Mouse (Mus musculus) spleen, postnatal 4 days (tissue): ENCODE data around the gene Cox6b1.

ENCODE experiments used
- DNase-seq, 2 experiments: peaks; one replicate each; pipeline ENCODE4 v3.0.0; 2022; ENCODE audit warnings: low spot score in 2 of 2

The Cox6b1 gene

GRCm38 (mm10) chr7:30625530-30626384 lies at the start of gene Cox6b1:
Gene Cox6b1 (minus strand): TSS chr7:30626151.
- DNase-seq, result peak; percentile 85 to 93

GRCm38 (mm10) chr7:30671480-30671879 lies 45.5 kb upstream of the Cox6b1 start, which contains the start of gene Pmis2:
Gene Pmis2 (minus strand): TSS chr7:30671605.
- DNase-seq, result no peak

- DNase-seq, result no peak
These were observed 43.3 kb upstream of the Cox6b1 start for GRCm38 (mm10) chr7:30669229-30669628.

- no peak for DNase-seq
These were observed 39.4 kb upstream of the Cox6b1 start for GRCm38 (mm10) chr7:30665321-30665720.

- peak; percentile 89 to 94 for DNase-seq
These were observed 38.7 kb upstream of the Cox6b1 start, which contains the start of gene Haus5 for GRCm38 (mm10) chr7:30664529-30665200. Gene Haus5 (minus strand): TSS chr7:30664994.

- DNase-seq, result peak; percentile 97 to 98
These were observed 23.9 kb upstream of the Cox6b1 start, which contains the start of gene Rbm42 for GRCm38 (mm10) chr7:30649591-30650540. Gene Rbm42 (minus strand): TSS chr7:30650317.

GRCm38 (mm10) chr7:30639083-30639482 lies 13.1 kb upstream of the Cox6b1 start:
- no peak for DNase-seq

- DNase-seq, result no peak
These were observed 10.4 kb upstream of the Cox6b1 start for GRCm38 (mm10) chr7:30636395-30636794.

- DNase-seq, result no peak
These were observed 9.8 kb upstream of the Cox6b1 start, which contains the start of gene Etv2 for GRCm38 (mm10) chr7:30635752-30636151. Gene Etv2 (minus strand): TSS chr7:30635852.

- peak; percentile 63 to 86 for DNase-seq
These were observed 8.7 kb upstream of the Cox6b1 start for GRCm38 (mm10) chr7:30634621-30635020.

GRCm38 (mm10) chr7:30633762-30634412 lies 7.9 kb upstream of the Cox6b1 start:
- DNase-seq, result no peak

GRCm38 (mm10) chr7:30629013-30629412 lies 3.1 kb upstream of the Cox6b1 start:
- no peak for DNase-seq

- DNase-seq, result no peak
These were observed 696 bp upstream of the Cox6b1 start for GRCm38 (mm10) chr7:30626647-30627046.

- peak; percentile 43 to 72 for DNase-seq
These were observed 6.7 kb downstream of the Cox6b1 start for GRCm38 (mm10) chr7:30619202-30619601.

GRCm38 (mm10) chr7:30618658-30619057 lies 7.3 kb downstream of the Cox6b1 start:
- no peak for DNase-seq

GRCm38 (mm10) chr7:30615049-30615760 lies 10.7 kb downstream of the Cox6b1 start:
- DNase-seq, result no peak

- DNase-seq, result no peak
These were observed 11.5 kb downstream of the Cox6b1 start for GRCm38 (mm10) chr7:30614454-30614853.

- DNase-seq, result peak; percentile 65 to 88
These were observed 12.3 kb downstream of the Cox6b1 start for GRCm38 (mm10) chr7:30613529-30614112.

- no peak for DNase-seq
These were observed 13.1 kb downstream of the Cox6b1 start, which contains the start of gene Upk1a for GRCm38 (mm10) chr7:30612654-30613402. Gene Upk1a (minus strand): TSS chr7:30612847.
